Mouse (Mus musculus): ENCODE measurements around the gene Rabggta.

Gene Rabggta

GRCm38 (mm10) chr14:55689433-55689832 lies 32.6 kb downstream of the Rabggta start:
- whole genome bisulfite sequencing, result 77% methylated on average over 10 of the region's 10 CpGs

GRCm38 (mm10) chr14:55682118-55682493 lies 40.0 kb downstream of the Rabggta start:
- WGBS, result 5% methylated on average over 3 of the region's 3 CpGs

GRCm38 (mm10) chr14:55681160-55682117 lies 40.6 kb downstream of the Rabggta start, which contains the start of gene Tinf2:
Gene Tinf2 (minus strand): TSS chr14:55681820.
- under 1% methylated on average over 66 of the region's 66 CpGs for WGBS

GRCm38 (mm10) chr14:55677615-55678014 lies 44.4 kb downstream of the Rabggta start:
- 77% methylated on average over 4 of the region's 4 CpGs for whole genome bisulfite sequencing

- 75% methylated on average over 7 of the region's 7 CpGs for WGBS
These were observed 49.4 kb downstream of the Rabggta start for GRCm38 (mm10) chr14:55672741-55673060.

- WGBS, result 1% methylated on average over 38 of the region's 38 CpGs
These were observed 50.0 kb downstream of the Rabggta start, which contains the start of the genes Gmpr2 and Nedd8 for GRCm38 (mm10) chr14:55671833-55672740. Gene Gmpr2 (plus strand): TSS chr14:55671941. Gene Nedd8 (minus strand): TSS chr14:55672124.

GRCm38 (mm10) chr14:55671486-55671832 lies 50.6 kb downstream of the Rabggta start:
- WGBS, result under 1% methylated on average over 12 of the region's 12 CpGs
